Mouse (Mus musculus): ENCODE measurements around the gene 2310061I04Rik. TPM values are rescaled to one million over a fixed set of nuclear protein-coding genes. Genes with fewer than 3 reads are reported as not detected.
A peak's percentile ranks its signal among the peaks of the same experiment; 100 is the strongest.

Gene 2310061I04Rik
- polyA plus RNA-seq, 1 experiment from 2014 or later: 22.7 TPM

DNA sequence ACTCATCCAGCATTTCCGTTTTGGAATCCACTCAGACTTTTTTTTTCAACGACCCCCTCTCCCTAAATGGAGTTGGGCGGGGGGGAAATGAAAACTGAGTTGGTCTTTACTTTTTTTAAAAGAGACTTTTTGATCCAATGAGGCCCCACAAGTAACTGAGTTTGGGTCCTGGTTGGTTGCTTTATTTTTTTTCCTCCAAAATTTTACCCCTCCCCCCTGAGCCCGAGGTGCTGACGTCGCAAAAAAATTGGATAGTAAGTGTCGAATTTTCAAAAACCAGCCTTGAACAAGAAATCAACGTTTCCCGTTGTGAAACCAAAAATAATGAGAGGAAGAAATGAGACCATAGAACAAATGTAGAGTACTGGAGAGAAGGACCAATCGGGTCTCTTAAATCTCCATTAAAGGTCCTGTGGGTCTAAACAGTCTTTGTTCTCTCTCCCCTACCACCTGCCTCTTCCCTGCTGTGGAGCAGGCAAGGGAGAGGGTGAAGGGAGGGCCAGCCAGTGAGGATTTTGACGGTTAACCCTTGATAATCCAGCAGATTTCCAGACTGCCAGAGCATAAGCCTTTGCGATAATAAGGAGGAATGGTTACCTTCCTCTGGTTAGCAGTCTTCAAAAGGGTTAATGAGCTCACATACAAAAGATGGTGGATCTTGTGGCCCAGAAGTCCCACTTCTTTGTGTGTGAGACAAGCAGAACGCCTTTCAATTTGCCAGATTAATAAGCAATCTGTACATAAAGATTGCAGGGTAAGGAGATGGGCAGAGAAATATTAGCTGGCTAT lies 20.4 kb upstream of the 2310061I04Rik start:
- peak; percentile 97 for DNase-seq (ENCODE audit: low spot score, missing footprints)
- Histone ChIP-seq H3K4me3 (ENCODE audit: low read depth, low read length) (peak overlapping the region; percentile 77), H3K4me2 (peak overlapping the region; percentile 85), H3K36me3 (ENCODE audit: control insufficient read depth, insufficient read depth, low read length) (peaks cover 3% of the 10 kb centered on the region), H3K27ac (ENCODE audit: low read depth, low read length) (peak overlapping the region; percentile 87), H3K9me3 (ENCODE audit: control insufficient read depth, low read length) (no peaks in the 10 kb centered on the region), H3K9ac (ENCODE audit: low read length) (peak overlapping the region; percentile 99), H3K27me3 (ENCODE audit: control insufficient read depth, insufficient read depth, low read length) (no peaks in the 10 kb centered on the region), H3K4me1 (ENCODE audit: control insufficient read depth, insufficient read depth, low read length) (peaks cover 21% of the 10 kb centered on the region)
- peak; percentile 7; the same call in 1 of the 2 replicates for ATAC-seq (ENCODE audit: low FRiP score)
- WGBS: under 1% methylated on average over 13 of the region's 13 CpGs

DNA sequence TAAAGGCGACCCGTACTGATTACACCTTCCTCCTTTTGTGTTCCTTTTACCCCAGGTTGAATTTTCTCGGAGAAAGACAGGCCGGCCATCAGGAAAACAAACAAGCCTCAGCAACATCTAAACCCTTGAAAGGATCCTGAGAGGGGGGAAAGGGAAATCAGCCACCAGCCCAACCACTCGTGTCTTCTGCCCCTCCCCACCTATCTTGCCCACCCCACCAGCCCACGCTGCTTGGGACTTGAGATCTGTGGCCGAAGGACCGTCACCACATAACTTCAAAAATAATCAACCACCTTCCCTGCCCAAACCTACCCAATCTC lies 19.9 kb upstream of the 2310061I04Rik start:
- Histone ChIP-seq H3K4me2 (peak overlapping the region; percentile 85), H3K4me1 (ENCODE audit: control insufficient read depth, insufficient read depth, low read length) (peaks cover 21% of the 10 kb centered on the region), H3K27me3 (ENCODE audit: control insufficient read depth, insufficient read depth, low read length) (no peaks in the 10 kb centered on the region), H3K4me3 (ENCODE audit: low read depth, low read length) (peak overlapping the region; percentile 77), H3K9ac (ENCODE audit: low read length) (peak overlapping the region; percentile 99), H3K27ac (ENCODE audit: low read depth, low read length) (peak overlapping the region; percentile 87), H3K36me3 (ENCODE audit: control insufficient read depth, insufficient read depth, low read length) (peaks cover 3% of the 10 kb centered on the region), H3K9me3 (ENCODE audit: control insufficient read depth, low read length) (no peaks in the 10 kb centered on the region)
- DNase-seq (ENCODE audit: low spot score, missing footprints) (no peak), ATAC-seq (ENCODE audit: low FRiP score) (no peak)
- whole genome bisulfite sequencing: 2% methylated on average over 8 of the region's 8 CpGs

DNA sequence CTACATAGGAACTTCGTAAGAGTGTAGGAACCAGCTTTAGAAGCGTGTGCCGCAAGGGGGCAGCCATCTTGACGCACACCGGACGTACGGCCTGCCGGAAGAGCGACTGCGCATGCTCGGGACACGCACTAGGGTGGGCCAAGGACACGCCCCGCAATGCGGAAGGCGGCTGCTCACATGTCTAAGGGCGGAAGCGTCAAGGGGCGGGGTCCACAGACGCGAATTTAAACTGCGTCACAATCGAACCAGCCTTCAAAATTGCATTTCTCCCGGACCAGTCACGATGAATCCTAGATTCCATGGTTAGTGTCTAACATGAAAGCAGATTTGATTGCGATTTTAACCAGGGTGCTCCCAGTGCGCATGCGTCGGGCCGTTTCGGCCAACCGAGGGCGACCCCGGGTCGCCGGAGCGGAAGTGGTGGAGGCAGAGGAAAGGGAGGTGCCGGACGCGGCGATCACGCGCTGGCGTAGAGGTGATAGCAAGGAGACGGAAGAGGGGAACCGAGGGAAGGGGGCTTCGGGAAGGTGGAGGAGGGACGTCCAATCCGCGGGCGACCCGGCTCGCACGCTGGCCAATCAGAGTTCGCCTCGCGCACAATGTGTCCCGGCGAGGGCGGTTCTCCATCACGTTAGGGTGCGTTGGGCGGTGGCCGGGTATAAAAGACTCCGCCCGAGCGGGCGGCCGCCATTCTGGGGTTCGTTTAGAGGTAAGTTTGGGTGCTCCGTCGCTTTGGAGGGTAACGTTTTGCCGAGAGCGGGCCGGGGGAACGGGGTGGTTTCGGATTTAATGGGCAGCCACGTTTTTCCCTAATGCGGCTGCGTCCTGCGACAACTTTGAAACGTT lies 19.3 kb upstream of the 2310061I04Rik start, which contains the start of the genes Mrps18b and Ppp1r10:
Mrps18b (minus strand) TSS at position 93 of the 846 bp plus-strand sequence.
Ppp1r10 (plus strand) TSS at position 138 of the 846 bp plus-strand sequence.
- Histone ChIP-seq H3K4me2 (peak within 1 kb of the TSS; percentile 85), H3K9me3 (ENCODE audit: control insufficient read depth, low read length) (no peaks in the 10 kb centered on the region), H3K4me3 (ENCODE audit: low read depth, low read length) (peak within 1 kb of the TSS; percentile 77), H3K36me3 (ENCODE audit: control insufficient read depth, insufficient read depth, low read length) (peaks cover 3% of the 10 kb centered on the region), H3K27ac (ENCODE audit: low read depth, low read length) (peak within 1 kb of the TSS; percentile 87), H3K4me1 (ENCODE audit: control insufficient read depth, insufficient read depth, low read length) (peaks cover 21% of the 10 kb centered on the region), H3K9ac (ENCODE audit: low read length) (peak within 1 kb of the TSS; percentile 99), H3K27me3 (ENCODE audit: control insufficient read depth, insufficient read depth, low read length) (no peaks in the 10 kb centered on the region)
- peak; percentile 99 for DNase-seq (ENCODE audit: low spot score, missing footprints)
- under 1% methylated on average over 83 of the region's 83 CpGs for WGBS
- ATAC-seq (ENCODE audit: low FRiP score): peak; percentile 92

DNA sequence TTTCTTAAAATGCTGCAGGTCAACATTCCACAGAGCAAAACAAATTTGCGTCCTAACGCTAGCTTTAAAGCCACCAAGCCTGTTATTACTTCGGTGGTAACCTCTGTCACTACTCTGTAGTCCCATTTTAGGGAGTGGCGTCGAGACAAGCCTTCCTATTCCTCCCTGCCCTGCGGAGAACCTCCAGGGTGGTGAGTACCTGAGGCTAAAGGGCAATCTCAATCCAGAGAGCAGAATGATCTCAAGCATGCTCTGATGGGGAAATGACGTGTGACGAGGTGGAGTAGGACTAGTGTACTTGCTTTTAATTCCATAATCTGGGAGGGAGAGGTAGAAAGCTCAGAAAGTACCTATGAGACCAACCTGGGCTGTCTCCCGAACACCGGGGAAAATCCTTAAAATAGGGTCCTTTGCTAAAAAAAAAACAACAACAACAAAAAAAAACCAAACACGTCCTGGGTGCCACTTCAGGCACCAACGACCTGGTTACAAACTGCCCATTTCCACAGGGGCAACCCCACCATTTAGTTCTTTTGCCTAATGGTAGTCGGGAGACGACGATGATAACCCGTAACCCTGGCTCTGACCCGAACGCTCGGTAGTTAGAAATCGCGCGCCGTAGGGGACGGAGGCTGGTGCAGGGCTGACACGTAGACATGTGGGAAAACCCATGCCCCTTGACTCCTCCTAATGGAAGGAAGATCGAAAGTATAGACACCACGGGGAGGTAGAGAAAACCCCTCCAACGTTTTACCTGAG lies 18.5 kb upstream of the 2310061I04Rik start:
- 3% methylated on average over 28 of the region's 28 CpGs for WGBS
- DNase-seq (ENCODE audit: low spot score, missing footprints): no peak
- Histone ChIP-seq H3K27ac (ENCODE audit: low read depth, low read length) (peak overlapping the region; percentile 60; the same call in 1 of the 2 replicates), H3K27me3 (ENCODE audit: control insufficient read depth, insufficient read depth, low read length) (no peaks in the 10 kb centered on the region), H3K4me2 (peak overlapping the region; percentile 84), H3K9ac (ENCODE audit: low read length) (peak overlapping the region; percentile 99), H3K4me1 (ENCODE audit: control insufficient read depth, insufficient read depth, low read length) (peaks cover 19% of the 10 kb centered on the region), H3K9me3 (ENCODE audit: control insufficient read depth, low read length) (no peaks in the 10 kb centered on the region), H3K4me3 (ENCODE audit: low read depth, low read length) (peak overlapping the region; percentile 77), H3K36me3 (ENCODE audit: control insufficient read depth, insufficient read depth, low read length) (peaks cover 3% of the 10 kb centered on the region)
- ATAC-seq (ENCODE audit: low FRiP score): no peak; the same call in 1 of the 2 replicates

DNA sequence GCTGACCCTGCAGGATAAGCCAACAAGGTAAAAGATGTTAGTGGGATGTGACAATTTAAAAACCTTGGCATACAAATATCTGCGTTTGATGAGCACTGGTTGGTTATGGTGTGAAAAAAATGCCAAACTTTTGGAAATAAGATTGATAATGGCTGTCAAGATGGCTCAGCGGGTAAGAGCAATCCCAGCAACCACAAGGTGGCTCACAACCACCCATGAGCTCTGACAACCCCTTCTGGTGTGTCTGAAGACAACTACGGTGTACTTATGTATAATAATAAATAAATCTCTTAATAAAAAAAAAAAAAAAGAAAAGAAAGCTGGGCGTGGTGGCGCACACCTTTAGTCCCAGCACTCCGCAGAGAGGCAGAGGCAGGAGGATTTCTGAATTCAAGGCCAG lies 17.7 kb upstream of the 2310061I04Rik start:
- 83% methylated on average over 6 of the region's 6 CpGs for WGBS
- Histone ChIP-seq H3K9me3 (ENCODE audit: control insufficient read depth, low read length) (no peaks in the 10 kb centered on the region), H3K4me1 (ENCODE audit: control insufficient read depth, insufficient read depth, low read length) (peaks cover 14% of the 10 kb centered on the region), H3K36me3 (ENCODE audit: control insufficient read depth, insufficient read depth, low read length) (peaks cover 3% of the 10 kb centered on the region), H3K4me2 (peak overlapping the region; percentile 84; the same call in 1 of the 2 replicates), H3K9ac (ENCODE audit: low read length) (no peak overlapping the region), H3K27ac (ENCODE audit: low read depth, low read length) (no peak overlapping the region), H3K4me3 (ENCODE audit: low read depth, low read length) (no peak overlapping the region), H3K27me3 (ENCODE audit: control insufficient read depth, insufficient read depth, low read length) (no peaks in the 10 kb centered on the region)
- DNase-seq (ENCODE audit: low spot score, missing footprints) (no peak), ATAC-seq (ENCODE audit: low FRiP score) (no peak)

DNA sequence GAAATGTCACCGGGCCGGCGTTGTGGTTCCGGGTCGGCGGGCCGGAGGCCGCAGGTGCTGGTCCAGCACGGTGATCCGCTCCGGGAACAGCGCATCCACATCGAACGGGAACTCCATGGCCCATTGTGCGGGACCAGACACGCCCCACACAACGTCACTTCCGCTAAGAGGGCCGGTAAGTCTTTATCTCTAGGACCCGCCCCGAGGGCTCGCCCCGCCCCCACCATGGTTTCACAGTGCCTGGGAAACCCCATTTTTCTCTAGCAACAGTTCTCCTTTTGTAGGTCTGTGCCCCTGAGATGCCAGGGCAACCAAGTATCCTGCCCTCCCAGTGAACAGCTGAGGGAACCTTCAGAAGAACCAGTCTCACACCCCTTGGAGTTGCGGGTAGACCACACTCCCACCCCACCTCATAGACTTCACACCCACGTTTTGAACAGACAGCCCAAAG lies 12.7 kb upstream of the 2310061I04Rik start, which contains the start of gene Atat1:
Atat1 (minus strand) TSS at position 157 of the 451 bp plus-strand sequence.
- H3K9ac ChIP-seq (ENCODE audit: low read length): peak within 1 kb of the TSS; percentile 75
- peaks cover 15% of the 10 kb centered on the region for H3K36me3 ChIP-seq (ENCODE audit: control insufficient read depth, insufficient read depth, low read length)
- DNase-seq (ENCODE audit: low spot score, missing footprints): peak; percentile 100
- H3K27ac ChIP-seq (ENCODE audit: low read depth, low read length): peak within 1 kb of the TSS; percentile 57
- no peaks in the 10 kb centered on the region for H3K9me3 ChIP-seq (ENCODE audit: control insufficient read depth, low read length)
- H3K4me1 ChIP-seq (ENCODE audit: control insufficient read depth, insufficient read depth, low read length): peaks cover 13% of the 10 kb centered on the region
- WGBS: 4% methylated on average over 25 of the region's 25 CpGs
- no peaks in the 10 kb centered on the region for H3K27me3 ChIP-seq (ENCODE audit: control insufficient read depth, insufficient read depth, low read length)
- ATAC-seq (ENCODE audit: low FRiP score): peak; percentile 95
- peak within 1 kb of the TSS; percentile 96 for H3K4me2 ChIP-seq
- peak within 1 kb of the TSS; percentile 62 for H3K4me3 ChIP-seq (ENCODE audit: low read depth, low read length)

DNA sequence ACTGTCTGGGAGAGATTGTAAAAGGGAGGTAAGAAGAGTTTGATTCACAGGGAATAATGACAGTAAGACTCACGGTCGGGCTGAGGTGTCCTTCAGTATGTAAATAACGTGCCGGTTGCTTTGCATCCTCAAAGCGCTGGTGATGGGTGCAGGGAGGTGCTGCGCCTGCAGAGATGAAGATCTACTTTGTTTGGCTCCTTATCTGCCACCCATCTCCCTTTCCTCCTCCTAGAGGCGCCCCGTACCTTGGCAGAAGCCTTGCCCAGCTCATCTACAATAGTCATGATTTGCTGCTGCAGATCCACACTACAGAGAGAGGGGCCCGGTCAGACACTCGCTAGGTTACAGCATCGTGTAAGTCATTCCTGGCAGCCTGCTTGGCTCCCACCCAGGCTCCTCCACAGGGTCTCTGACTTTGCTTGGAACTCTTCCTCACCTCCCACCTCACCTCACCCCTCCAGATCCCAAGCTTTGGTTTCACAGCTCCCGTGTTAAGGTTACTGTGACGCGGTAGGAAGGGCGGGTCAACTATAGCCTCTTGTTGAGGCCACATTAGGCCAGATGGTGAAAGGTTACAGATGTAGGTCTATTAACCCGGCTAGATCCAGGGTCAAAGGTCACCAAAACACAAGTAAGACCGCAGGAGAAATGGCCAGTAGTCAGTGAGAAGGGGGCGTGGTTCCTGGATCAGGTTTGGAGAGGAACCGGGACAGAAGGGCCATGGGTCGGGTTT lies 12.1 kb upstream of the 2310061I04Rik start:
- H3K4me2 ChIP-seq: peak overlapping the region; percentile 96
- no peaks in the 10 kb centered on the region for H3K27me3 ChIP-seq (ENCODE audit: control insufficient read depth, insufficient read depth, low read length)
- peaks cover 15% of the 10 kb centered on the region for H3K36me3 ChIP-seq (ENCODE audit: control insufficient read depth, insufficient read depth, low read length)
- WGBS: 31% methylated on average over 20 of the region's 20 CpGs
- ATAC-seq (ENCODE audit: low FRiP score): peak; percentile 67
- peak; percentile 88 for DNase-seq (ENCODE audit: low spot score, missing footprints)
- H3K9ac ChIP-seq (ENCODE audit: low read length): peak overlapping the region; percentile 75
- peaks cover 13% of the 10 kb centered on the region for H3K4me1 ChIP-seq (ENCODE audit: control insufficient read depth, insufficient read depth, low read length)
- peak overlapping the region; percentile 57 for H3K27ac ChIP-seq (ENCODE audit: low read depth, low read length)
- no peaks in the 10 kb centered on the region for H3K9me3 ChIP-seq (ENCODE audit: control insufficient read depth, low read length)
- H3K4me3 ChIP-seq (ENCODE audit: low read depth, low read length): peak overlapping the region; percentile 62

DNA sequence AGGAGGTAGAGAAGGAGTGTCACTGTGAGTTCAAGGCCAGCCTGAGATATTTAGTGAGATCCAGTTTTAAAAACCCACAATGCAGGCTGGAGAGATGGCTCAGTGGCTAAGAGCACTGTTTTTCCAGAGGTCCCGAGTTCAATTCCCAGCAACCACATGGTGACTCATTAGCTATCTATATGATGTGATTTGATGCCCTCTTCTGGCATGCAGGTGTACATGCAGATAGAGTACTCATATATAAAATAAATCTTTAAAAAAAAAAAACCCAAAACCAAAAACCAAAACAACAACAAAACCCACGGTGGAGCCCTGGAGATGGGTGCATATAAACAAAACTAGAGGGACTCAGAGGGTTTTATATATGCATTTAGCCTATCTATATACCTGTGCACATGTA lies 10.4 kb upstream of the 2310061I04Rik start:
- no peaks in the 10 kb centered on the region for H3K9me3 ChIP-seq (ENCODE audit: control insufficient read depth, low read length)
- DNase-seq (ENCODE audit: low spot score, missing footprints): no peak
- H3K27me3 ChIP-seq (ENCODE audit: control insufficient read depth, insufficient read depth, low read length): no peaks in the 10 kb centered on the region
- H3K4me2 ChIP-seq: no peak overlapping the region
- H3K4me3 ChIP-seq (ENCODE audit: low read depth, low read length): no peak overlapping the region
- peaks cover 13% of the 10 kb centered on the region for H3K4me1 ChIP-seq (ENCODE audit: control insufficient read depth, insufficient read depth, low read length)
- no peak for ATAC-seq (ENCODE audit: low FRiP score)
- H3K9ac ChIP-seq (ENCODE audit: low read length): no peak overlapping the region
- WGBS: 90% methylated on average over 2 of the region's 2 CpGs
- H3K27ac ChIP-seq (ENCODE audit: low read depth, low read length): no peak overlapping the region
- peaks cover 15% of the 10 kb centered on the region for H3K36me3 ChIP-seq (ENCODE audit: control insufficient read depth, insufficient read depth, low read length)

Data from midbrain, embryonic 11.5 days (tissue).